Mouse (Mus musculus): ENCODE measurements around the gene Olfr1564. TPM values are rescaled to one million over a fixed set of nuclear protein-coding genes. Genes with fewer than 3 reads are reported as not detected.
"Not testable (repeated sequence)": the region's sequence is repeated elsewhere in the genome, so short reads cannot be mapped to it uniquely, and the experiment has no call there.

The Olfr1564 gene
- total RNA-seq (2015) (not detected in 2 replicates), total RNA-seq (2017) (not detected in 2 replicates)

GRCm38 (mm10) chr17:33221590-33221989 lies at the start of gene Olfr1564:
Olfr1564 (minus strand) TSS chr17:33221690.
- no peak for ATAC-seq (ENCODE audit: poor library complexity, severe bottlenecking)

GRCm38 (mm10) chr17:33268907-33269306 lies 47.4 kb upstream of the Olfr1564 start:
- ATAC-seq (ENCODE audit: poor library complexity, severe bottlenecking): no peak

GRCm38 (mm10) chr17:33264376-33264775 lies 42.9 kb upstream of the Olfr1564 start, which contains the start of gene Olfr63:
Olfr63 (plus strand) TSS chr17:33264676.
- no peak for ATAC-seq (ENCODE audit: poor library complexity, severe bottlenecking)

- not testable (repeated sequence) for ATAC-seq (ENCODE audit: poor library complexity, severe bottlenecking)
Measured at GRCm38 (mm10) chr17:33255319-33255657, 33.8 kb upstream of the Olfr1564 start.

GRCm38 (mm10) chr17:33254530-33255318 lies 33.2 kb upstream of the Olfr1564 start, which contains the start of gene Zfp955a:
Zfp955a (minus strand) TSS chr17:33255145.
- peak; percentile 99 for ATAC-seq (ENCODE audit: poor library complexity, severe bottlenecking)

GRCm38 (mm10) chr17:33236646-33237045 lies 15.2 kb upstream of the Olfr1564 start:
- ATAC-seq (ENCODE audit: poor library complexity, severe bottlenecking): not testable (repeated sequence)

- not testable (repeated sequence) for ATAC-seq (ENCODE audit: poor library complexity, severe bottlenecking)
Measured at GRCm38 (mm10) chr17:33191002-33191401, 30.5 kb downstream of the Olfr1564 start, which contains the start of gene Olfr239. Olfr239 (plus strand) TSS chr17:33191302.

GRCm38 (mm10) chr17:33168147-33168546 lies 53.3 kb downstream of the Olfr1564 start, which contains the start of gene Olfr55:
Olfr55 (plus strand) TSS chr17:33168447.
- not testable (repeated sequence) for ATAC-seq (ENCODE audit: poor library complexity, severe bottlenecking)

Other genes with a start within 250 kb of the Olfr1564 start
- 5.2 and 7.2 TPM in 2 replicates for gene Zfp952, start 228.6 kb downstream of the Olfr1564 start, total RNA-seq (2015)
- 6.4 and 8.2 TPM in 2 replicates for gene Zfp952, start 228.6 kb downstream of the Olfr1564 start, total RNA-seq (2017)
- gene Zfp763, start 188.3 kb downstream of the Olfr1564 start, total RNA-seq (2015): 3.8 and 4.0 TPM in 2 replicates
- 3.0 and 3.6 TPM in 2 replicates for gene Zfp763, start 188.3 kb downstream of the Olfr1564 start, total RNA-seq (2017)
- not detected in 2 replicates for gene 4921501E09Rik, start 153.6 kb downstream of the Olfr1564 start, total RNA-seq (2015)
- not detected in 2 replicates for gene 4921501E09Rik, start 153.6 kb downstream of the Olfr1564 start, total RNA-seq (2017)
- gene Zfp563, start 132.4 kb downstream of the Olfr1564 start, total RNA-seq (2015): 3.8 and 4.0 TPM in 2 replicates
- gene Zfp563, start 132.4 kb downstream of the Olfr1564 start, total RNA-seq (2017): 2.8 and 2.9 TPM in 2 replicates
- gene Morc2b, start 82.0 kb downstream of the Olfr1564 start, total RNA-seq (2015): not detected in 2 replicates
- gene Morc2b, start 82.0 kb downstream of the Olfr1564 start, total RNA-seq (2017): not detected in 2 replicates
- not detected in 2 replicates for gene Olfr55, start 53.2 kb downstream of the Olfr1564 start, total RNA-seq (2015)
- not detected in 2 replicates for gene Olfr55, start 53.2 kb downstream of the Olfr1564 start, total RNA-seq (2017)
- not detected in 2 replicates for gene Olfr239, start 30.4 kb downstream of the Olfr1564 start, total RNA-seq (2015)
- gene Olfr239, start 30.4 kb downstream of the Olfr1564 start, total RNA-seq (2017): not detected in 2 replicates
- 9.8 and 12.1 TPM in 2 replicates for gene Zfp955a, start 33.5 kb upstream of the Olfr1564 start, total RNA-seq (2015)
- gene Zfp955a, start 33.5 kb upstream of the Olfr1564 start, total RNA-seq (2017): 11.4 and 12.2 TPM in 2 replicates
- gene Olfr63, start 43.0 kb upstream of the Olfr1564 start, total RNA-seq (2015): 0.05 TPM in 1 of 2 replicates, not detected in the other
- gene Olfr63, start 43.0 kb upstream of the Olfr1564 start, total RNA-seq (2017): not detected in 2 replicates
- 4.1 and 5.3 TPM in 2 replicates for gene Zfp955b, start 67.9 kb upstream of the Olfr1564 start, total RNA-seq (2015)
- 5.7 and 6.4 TPM in 2 replicates for gene Zfp955b, start 67.9 kb upstream of the Olfr1564 start, total RNA-seq (2017)
- 10.7 and 17.8 TPM in 2 replicates for gene Zfp81, start 137.2 kb upstream of the Olfr1564 start, total RNA-seq (2015)
- gene Zfp81, start 137.2 kb upstream of the Olfr1564 start, total RNA-seq (2017): 9.9 and 12.4 TPM in 2 replicates
- 25.0 and 29.8 TPM in 2 replicates for gene Zfp101, start 173.0 kb upstream of the Olfr1564 start, total RNA-seq (2015)
- 38.4 and 47.9 TPM in 2 replicates for gene Zfp101, start 173.0 kb upstream of the Olfr1564 start, total RNA-seq (2017)
- gene Actl9, start 211.2 kb upstream of the Olfr1564 start, total RNA-seq (2015): not detected in 2 replicates
- not detected in 2 replicates for gene Actl9, start 211.2 kb upstream of the Olfr1564 start, total RNA-seq (2017)

Data from megakaryocyte, adult 5-6 weeks (primary cell).